Mouse (Mus musculus): Measurements from ENCODE around the gene Ap3d1. TPM values are rescaled to one million over a fixed set of nuclear protein-coding genes. Genes with fewer than 3 reads are reported as not detected.

The Ap3d1 gene
- polyA plus RNA-seq, 1 experiment from 2014 or later, result 54.2 TPM

GRCm38 (mm10) chr10:80760596-80761524 is 18.8 kb upstream of the Ap3d1 start:
- Histone ChIP-seq H3K4me3 (replicated peaks; ENCODE audit: low read depth, low read length) (no peak overlapping the region), H3K4me2 (ENCODE audit: low read length) (no peak overlapping the region), H3K9ac (ENCODE audit: low read depth, low read length) (0 out of 2 replicates have a peak overlapping the region, but pooled peaks have one; percentile 2), H3K9me3 (replicated peaks; ENCODE audit: low read length) (no peaks in the 10 kb centered on the region), H3K27ac (no peak overlapping the region), H3K36me3 (ENCODE audit: insufficient read depth, low read length) (peaks cover 5% of the 10 kb centered on the region; the same call in 1 of the 2 replicates), H3K4me1 (replicated peaks; ENCODE audit: insufficient read depth, low read length) (peaks cover 29% of the 10 kb centered on the region), H3K27me3 (ENCODE audit: insufficient read depth, low read length) (no peaks in the 10 kb centered on the region)
- no peak for DNase-seq (ENCODE audit: low spot score)
- ATAC-seq (replicated peaks; ENCODE audit: low FRiP score, low read depth), result no peak
- 79% methylated on average over 4 of the region's 4 CpGs for WGBS
- no peak for TF ChIP-seq CTCF (IDR thresholded peaks at IDR 0.05; ENCODE audit: low read depth)

GRCm38 (mm10) chr10:80758651-80759050 is 16.6 kb upstream of the Ap3d1 start:
- ATAC-seq (replicated peaks; ENCODE audit: low FRiP score, low read depth) (no peak), DNase-seq (ENCODE audit: low spot score) (no peak)
- Histone ChIP-seq H3K36me3 (ENCODE audit: insufficient read depth, low read length) (no peaks in the 10 kb centered on the region), H3K4me3 (replicated peaks; ENCODE audit: low read depth, low read length) (no peak overlapping the region), H3K27ac (no peak overlapping the region), H3K4me2 (ENCODE audit: low read length) (no peak overlapping the region), H3K4me1 (replicated peaks; ENCODE audit: insufficient read depth, low read length) (peaks cover 29% of the 10 kb centered on the region), H3K9me3 (replicated peaks; ENCODE audit: low read length) (no peaks in the 10 kb centered on the region), H3K9ac (ENCODE audit: low read depth, low read length) (no peak overlapping the region), H3K27me3 (ENCODE audit: insufficient read depth, low read length) (no peaks in the 10 kb centered on the region)
- no peak for TF ChIP-seq CTCF (IDR thresholded peaks at IDR 0.05; ENCODE audit: low read depth)
- 69% methylated on average over 7 of the region's 7 CpGs for WGBS

- DNase-seq (ENCODE audit: low spot score) (peak; percentile 78), ATAC-seq (replicated peaks; ENCODE audit: low FRiP score, low read depth) (peak; percentile 52)
- no peaks in the 10 kb centered on the region for H3K9me3 ChIP-seq (replicated peaks; ENCODE audit: low read length)
- H3K27ac ChIP-seq, result 0 out of 2 replicates have a peak overlapping the region, but pooled peaks have one; percentile 6
- H3K4me3 ChIP-seq (replicated peaks; ENCODE audit: low read depth, low read length), result no peak overlapping the region
- no peaks in the 10 kb centered on the region for H3K36me3 ChIP-seq (ENCODE audit: insufficient read depth, low read length)
- 0 out of 2 replicates have a peak overlapping the region, but pooled peaks have one; percentile 85 for H3K4me2 ChIP-seq (ENCODE audit: low read length)
- H3K27me3 ChIP-seq (ENCODE audit: insufficient read depth, low read length), result no peaks in the 10 kb centered on the region
- no peak overlapping the region for H3K9ac ChIP-seq (ENCODE audit: low read depth, low read length)
- 25% methylated on average over 5 of the region's 5 CpGs for WGBS
- H3K4me1 ChIP-seq (replicated peaks; ENCODE audit: insufficient read depth, low read length), result peaks cover 29% of the 10 kb centered on the region
- peak; percentile 78 for TF ChIP-seq CTCF (IDR thresholded peaks at IDR 0.05; ENCODE audit: low read depth)
Measured at GRCm38 (mm10) chr10:80757717-80758116, 15.7 kb upstream of the Ap3d1 start.

GRCm38 (mm10) chr10:80756967-80757366 is 14.9 kb upstream of the Ap3d1 start:
- WGBS, result 51% methylated on average over 4 of the region's 4 CpGs

GRCm38 (mm10) chr10:80756509-80756908 is 14.4 kb upstream of the Ap3d1 start:
- ATAC-seq (replicated peaks; ENCODE audit: low FRiP score, low read depth) (no peak), DNase-seq (ENCODE audit: low spot score) (no peak)
- Histone ChIP-seq H3K27me3 (ENCODE audit: insufficient read depth, low read length) (no peaks in the 10 kb centered on the region), H3K4me3 (replicated peaks; ENCODE audit: low read depth, low read length) (peak overlapping the region; percentile 86), H3K36me3 (ENCODE audit: insufficient read depth, low read length) (no peaks in the 10 kb centered on the region), H3K27ac (no peak overlapping the region), H3K9ac (ENCODE audit: low read depth, low read length) (peak overlapping the region; percentile 83), H3K4me1 (replicated peaks; ENCODE audit: insufficient read depth, low read length) (peaks cover 31% of the 10 kb centered on the region), H3K4me2 (ENCODE audit: low read length) (peak overlapping the region; percentile 85), H3K9me3 (replicated peaks; ENCODE audit: low read length) (no peaks in the 10 kb centered on the region)
- WGBS, result 52% methylated on average over 2 of the region's 2 CpGs
- no peak for TF ChIP-seq CTCF (IDR thresholded peaks at IDR 0.05; ENCODE audit: low read depth)

More at GRCm38 (mm10) chr10:80756967-80757366, 14.9 kb upstream of the Ap3d1 start:
- Histone ChIP-seq H3K4me1 (replicated peaks; ENCODE audit: insufficient read depth, low read length) (peaks cover 35% of the 10 kb centered on the region), H3K9ac (ENCODE audit: low read depth, low read length) (peak overlapping the region; percentile 83; the same call in 1 of the 2 replicates), H3K27ac (peak overlapping the region; percentile 13; the same call in 1 of the 2 replicates), H3K9me3 (replicated peaks; ENCODE audit: low read length) (no peaks in the 10 kb centered on the region), H3K4me2 (ENCODE audit: low read length) (peak overlapping the region; percentile 85), H3K4me3 (replicated peaks; ENCODE audit: low read depth, low read length) (no peak overlapping the region), H3K27me3 (ENCODE audit: insufficient read depth, low read length) (no peaks in the 10 kb centered on the region), H3K36me3 (ENCODE audit: insufficient read depth, low read length) (no peaks in the 10 kb centered on the region)
- no peak for DNase-seq (ENCODE audit: low spot score)
- ATAC-seq (replicated peaks; ENCODE audit: low FRiP score, low read depth), result no peak
- no peak for TF ChIP-seq CTCF (IDR thresholded peaks at IDR 0.05; ENCODE audit: low read depth)

GRCm38 (mm10) chr10:80756099-80756498 is 14.0 kb upstream of the Ap3d1 start:
- ATAC-seq (replicated peaks; ENCODE audit: low FRiP score, low read depth) (no peak), DNase-seq (ENCODE audit: low spot score) (peak; percentile 3)
- peak overlapping the region; percentile 86 for H3K4me3 ChIP-seq (replicated peaks; ENCODE audit: low read depth, low read length)
- H3K27ac ChIP-seq, result no peak overlapping the region
- peak; percentile 25; the same call in 1 of the 2 replicates for TF ChIP-seq CTCF (IDR thresholded peaks at IDR 0.05; ENCODE audit: low read depth)
- H3K4me2 ChIP-seq (ENCODE audit: low read length), result peak overlapping the region; percentile 85
- H3K4me1 ChIP-seq (replicated peaks; ENCODE audit: insufficient read depth, low read length), result peaks cover 29% of the 10 kb centered on the region
- 22% methylated on average over 3 of the region's 3 CpGs for WGBS
- no peaks in the 10 kb centered on the region for H3K36me3 ChIP-seq (ENCODE audit: insufficient read depth, low read length)
- no peaks in the 10 kb centered on the region for H3K9me3 ChIP-seq (replicated peaks; ENCODE audit: low read length)
- H3K27me3 ChIP-seq (ENCODE audit: insufficient read depth, low read length), result no peaks in the 10 kb centered on the region
- peak overlapping the region; percentile 83 for H3K9ac ChIP-seq (ENCODE audit: low read depth, low read length)

Data from kidney, postnatal 0 days (tissue).